Mouse (Mus musculus) urinary bladder, postnatal 0 days (tissue): ENCODE measurements around the gene Gemin4. TPM values are rescaled to one million over a fixed set of nuclear protein-coding genes. Genes with fewer than 3 reads are reported as not detected.

Experiments used
- polyA plus RNA-seq: library from polyadenylated mRNA; unstranded; fragments of >200 nt; fragmentation: Nextera tagmentation; extraction: Ambion mirVana; gene quantifications from 2 replicates; pipeline ENCODE4 v1.2.1, GENCODE M21; 2015

The Gemin4 gene
- 7.7 and 12.3 TPM in 2 replicates for polyA plus RNA-seq

DNA sequence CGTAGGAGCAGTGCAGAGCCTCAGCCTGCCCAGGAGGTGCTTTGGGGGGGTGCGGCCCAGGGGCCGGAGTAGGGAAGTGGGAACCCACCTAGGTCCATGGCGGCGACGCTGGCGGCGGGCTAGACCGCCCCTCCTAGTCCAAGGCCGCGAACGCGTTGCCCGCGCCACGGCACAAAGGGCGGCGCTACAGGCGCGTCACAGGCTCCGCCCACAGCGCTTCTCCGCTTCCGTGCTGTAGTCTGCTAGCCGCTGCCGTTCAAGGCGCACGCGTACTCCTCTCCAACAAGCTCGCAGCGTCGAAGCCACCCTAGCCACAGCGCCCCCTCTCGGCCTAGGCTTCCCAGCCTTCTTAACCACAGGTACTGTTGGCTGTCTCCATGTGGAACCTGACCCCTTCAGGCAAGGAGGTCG lies at the start of gene Gemin4, which contains the start of gene Dbil5:
TSS of gene Gemin4 (minus strand) at position 275 of the 411 bp plus-strand sequence.
TSS of gene Dbil5 (plus strand) at position 219 of the 411 bp plus-strand sequence.

DNA sequence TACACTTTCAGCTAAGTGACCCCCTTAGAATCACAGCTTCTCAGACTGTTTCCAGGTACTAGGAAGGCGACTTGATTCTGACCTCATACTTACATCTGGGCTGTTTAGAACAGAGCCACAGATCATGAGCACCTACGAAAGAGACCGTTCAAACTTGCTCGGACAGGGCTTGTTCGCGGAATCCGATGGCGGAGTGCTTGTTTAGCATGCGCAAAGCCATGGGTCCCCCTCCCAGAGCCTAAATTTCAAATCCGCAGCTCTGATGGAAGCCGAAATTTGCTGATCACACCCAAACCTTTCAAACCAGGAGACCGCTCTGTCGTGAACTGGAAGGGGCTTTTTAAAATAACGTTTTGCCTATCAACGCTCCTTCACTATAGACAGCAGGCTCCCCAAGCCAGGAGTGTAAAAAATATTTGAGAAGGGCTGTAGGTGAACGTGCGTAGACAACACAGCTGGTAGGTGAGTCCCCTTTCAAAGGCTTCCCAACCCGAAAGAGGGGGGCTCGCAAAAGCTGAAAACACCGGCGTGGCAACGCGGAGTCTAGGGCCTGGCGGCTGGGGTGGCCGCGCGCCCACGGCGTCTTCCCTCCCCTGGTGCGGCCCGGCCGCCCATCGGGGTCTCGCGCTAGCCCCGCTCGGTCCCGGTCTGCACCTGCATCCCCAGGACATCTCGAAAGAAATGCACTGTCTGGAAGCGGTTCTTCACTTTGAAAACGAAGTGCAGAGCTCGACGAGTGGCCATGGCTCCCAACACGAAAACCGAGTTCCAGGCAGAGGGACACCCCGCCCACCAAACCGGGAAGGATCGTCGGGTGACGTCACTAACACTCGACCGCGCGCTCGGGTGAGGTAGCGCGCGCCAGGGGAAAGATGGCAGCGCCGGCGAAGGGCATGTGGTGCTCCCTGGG lies 25.7 kb upstream of the Gemin4 start, which contains the start of the genes Mrm3 and Glod4:
TSS of gene Mrm3 (plus strand) at position 815 of the 910 bp plus-strand sequence.
TSS of gene Glod4 (minus strand) at position 825 of the 910 bp plus-strand sequence.

DNA sequence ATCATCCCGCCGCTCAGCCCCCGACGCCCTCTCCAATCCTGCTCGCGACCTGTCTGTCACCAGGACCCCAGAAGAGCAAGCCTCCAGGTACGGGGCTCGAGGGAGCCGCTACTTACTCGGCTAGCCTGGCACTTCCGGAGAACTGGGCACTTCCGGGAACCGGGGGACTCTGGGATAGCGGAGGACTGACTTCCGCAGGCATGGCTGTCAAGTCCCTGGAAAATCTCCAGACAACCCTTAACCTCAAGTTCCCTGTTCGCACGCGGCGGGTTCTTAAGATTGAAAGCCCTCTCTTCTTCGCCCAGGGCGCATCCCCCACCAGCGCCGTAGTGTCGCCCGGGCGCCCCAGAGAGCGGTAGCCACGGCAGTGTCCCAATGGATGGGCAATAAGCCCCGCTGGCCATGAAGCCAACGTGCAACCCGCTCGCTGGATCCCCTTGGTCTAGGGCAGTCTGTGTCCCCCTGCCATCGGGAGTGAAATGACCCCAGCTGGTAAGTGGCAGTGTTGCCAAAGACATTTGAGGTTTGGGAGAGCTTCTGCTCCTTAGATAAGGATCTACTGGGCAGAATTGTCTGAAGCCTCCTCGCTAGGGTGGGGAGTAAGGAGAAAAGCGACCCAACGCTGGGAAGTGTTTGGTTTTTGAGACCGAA lies 37.8 kb downstream of the Gemin4 start, which contains the start of the genes Vps53 and Fam57a:
TSS of gene Vps53 (minus strand) at position 153 of the 651 bp plus-strand sequence.
TSS of gene Fam57a (plus strand) at position 177 of the 651 bp plus-strand sequence.

Other genes with a start within 250 kb of the Gemin4 start
- 1.3 and 1.6 TPM in 2 replicates for gene 1700016K19Rik, start 217.8 kb downstream of the Gemin4 start, polyA plus RNA-seq
- 39.4 and 39.5 TPM in 2 replicates for gene Rflnb, start 189.9 kb downstream of the Gemin4 start, polyA plus RNA-seq
- 25.9 and 27.4 TPM in 2 replicates for gene Vps53, start 38.0 kb downstream of the Gemin4 start, polyA plus RNA-seq
- 16.0 and 21.6 TPM in 2 replicates for gene Fam57a, start 38.0 kb downstream of the Gemin4 start, polyA plus RNA-seq
- gene Dbil5, start 56 bp downstream of the Gemin4 start, polyA plus RNA-seq, result 0.24 TPM in 1 of 2 replicates, not detected in the other
- gene Mrm3, start 26.1 kb upstream of the Gemin4 start, polyA plus RNA-seq, result 12.5 and 16.0 TPM in 2 replicates
- 77.9 and 89.8 TPM in 2 replicates for gene Glod4, start 26.1 kb upstream of the Gemin4 start, polyA plus RNA-seq
- gene Nxn, start 181.5 kb upstream of the Gemin4 start, polyA plus RNA-seq, result 83.6 and 94.8 TPM in 2 replicates
- gene Timm22, start 189.3 kb upstream of the Gemin4 start, polyA plus RNA-seq, result 61.3 and 66.1 TPM in 2 replicates